Mouse (Mus musculus) ES-CJ7 (cell line): ENCODE measurements at regions not wholly inside any gene's neighbourhood (a gene's known extent, or its start where the extent isn't known, plus 50 kb on each side); places are given as distances from the start of the nearest gene placed in this dataset.

ENCODE experiments used
- DNase-seq: peaks from one replicate; pipeline ENCODE4 v3.0.0; 2011; ENCODE audit warnings: low read depth, low spot score

- DNase-seq, result no peak
These were observed 50.0 kb upstream of the Slc22a23 start for GRCm38 (mm10) chr13:34395010-34395409.
